Mouse (Mus musculus) CH12.LX (cell line): ENCODE results near the gene E130114P18Rik. TPM values are rescaled to one million over a fixed set of nuclear protein-coding genes. Genes with fewer than 3 reads are reported as not detected.

Experiments used
- DNase-seq: peaks from one replicate; pipeline ENCODE4 v3.0.0-alpha.2; 2013; ENCODE audit errors: extremely low read depth
- H3K27ac ChIP-seq: 2 replicates; pipeline ENCODE4 v1.5.1; 2012; ENCODE audit warnings: low read depth, mild to moderate bottlenecking, control low read depth, moderate library complexity; ENCODE audit not compliant: insufficient read depth
- H3K27me3 ChIP-seq: replicated peaks from 2 replicates; pipeline ENCODE3; 2012; ENCODE audit warnings: inconsistent platforms
- H3K36me3 ChIP-seq, 2 experiments: replicated peaks in 1 of 2; 2 replicates each; pipeline versions ENCODE3 to v1.6.1; 2012; ENCODE audit warnings: inconsistent platforms in 1 of 2, low read length in 1 of 2, mild to moderate bottlenecking in 1 of 2, mixed read lengths in 1 of 2, moderate library complexity in 1 of 2; ENCODE audit not compliant: control insufficient read depth in 1 of 2, insufficient read depth in 1 of 2
- H3K4me1 ChIP-seq, 2 experiments: 2 replicates each; pipeline ENCODE4 v1.6.1; 2012; ENCODE audit warnings: inconsistent platforms in 1 of 2, moderate library complexity in 1 of 2; ENCODE audit not compliant: insufficient read depth in 2 of 2, control insufficient read depth in 1 of 2
- H3K4me2 ChIP-seq: 2 replicates; pipeline ENCODE4 v1.6.1; 2012; ENCODE audit warnings: low read depth, mild to moderate bottlenecking, control low read depth; ENCODE audit not compliant: poor library complexity, insufficient read depth, severe bottlenecking
- H3K4me3 ChIP-seq, 3 experiments: fragments of 150-350 bp in 1 of 3; sonication (generic) in 1 of 3; replicated peaks in 1 of 3; 2 replicates each; pipeline versions ENCODE3 to v1.5.1; 2011 to 2012; ENCODE audit warnings: low read depth in 2 of 3, low read length in 2 of 3, mild to moderate bottlenecking in 2 of 3, moderate library complexity in 2 of 3, control low read depth in 1 of 3, improper control_type of control experiment in 1 of 3, inconsistent platforms in 1 of 3, mixed read lengths in 1 of 3; ENCODE audit not compliant: poor library complexity in 1 of 3
- H3K79me2 ChIP-seq: replicated peaks from 2 replicates; pipeline ENCODE4 v1.6.1; 2012; ENCODE audit warnings: mild to moderate bottlenecking, moderate library complexity; ENCODE audit not compliant: control insufficient read depth, poor library complexity, insufficient read depth, severe bottlenecking; ENCODE audit errors: extremely low read depth
- H3K9ac ChIP-seq: 2 replicates; pipeline ENCODE4 v1.6.1; 2012; ENCODE audit warnings: low read depth, mild to moderate bottlenecking, control low read depth, moderate library complexity; ENCODE audit not compliant: insufficient read depth
- H3K9me3 ChIP-seq: replicated peaks from 2 replicates; pipeline ENCODE3; 2012; ENCODE audit warnings: low read length, inconsistent platforms, mixed read lengths
- BHLHE40 ChIP-seq: IDR thresholded peaks from 2 replicates; pipeline ENCODE4 v1.6.1; 2011; ENCODE audit warnings: mild to moderate bottlenecking, low read depth, low read length, improper control_type of control experiment
- EP300 ChIP-seq: IDR thresholded peaks from 2 replicates; pipeline ENCODE4 v1.6.1; 2011; ENCODE audit warnings: low read length, improper control_type of control experiment
- GABPA ChIP-seq: IDR thresholded peaks from 2 replicates; pipeline ENCODE4 v1.6.1; 2012; ENCODE audit warnings: low read depth, low read length, improper control_type of control experiment, inconsistent platforms; ENCODE audit not compliant: insufficient replicate concordance
- JUN ChIP-seq: IDR thresholded peaks from 2 replicates; pipeline ENCODE4 v1.6.1; 2011; ENCODE audit warnings: low read depth, mild to moderate bottlenecking, low read length, improper control_type of control experiment, moderate library complexity; ENCODE audit not compliant: insufficient read depth
- JUND ChIP-seq: conservative IDR thresholded peaks from 2 replicates; pipeline ENCODE4 v1.6.1; 2011; ENCODE audit warnings: low read depth, low read length, improper control_type of control experiment
- MAX ChIP-seq: IDR thresholded peaks from 2 replicates; pipeline ENCODE4 v1.6.1; 2011; ENCODE audit warnings: low read length, improper control_type of control experiment
- MAZ ChIP-seq: IDR thresholded peaks from 2 replicates; pipeline ENCODE4 v1.6.1; 2012; ENCODE audit warnings: low read depth, mild to moderate bottlenecking, inconsistent platforms, low read length, improper control_type of control experiment, moderate library complexity
- MEF2A ChIP-seq: IDR thresholded peaks from 2 replicates; pipeline ENCODE4 v1.6.1; 2014; ENCODE audit warnings: low read depth, mild to moderate bottlenecking, inconsistent platforms, low read length, improper control_type of control experiment, borderline replicate concordance
- NELFE ChIP-seq: IDR thresholded peaks from 2 replicates; pipeline ENCODE4 v1.6.1; 2011; ENCODE audit warnings: low read depth, low read length, improper control_type of control experiment
- POLR2A ChIP-seq: IDR thresholded peaks from 2 replicates; pipeline ENCODE4 v1.6.1; 2011; ENCODE audit warnings: low read depth, mild to moderate bottlenecking, improper control_type of control experiment, low read length
- SIN3A ChIP-seq: IDR thresholded peaks from 2 replicates; pipeline ENCODE4 v1.6.1; 2012; ENCODE audit warnings: low read length, improper control_type of control experiment, inconsistent platforms
- SMC3 ChIP-seq: IDR thresholded peaks from 2 replicates; pipeline ENCODE4 v1.6.1; 2011; ENCODE audit warnings: low read depth, low read length, improper control_type of control experiment
- TCF12 ChIP-seq: IDR thresholded peaks from 2 replicates; pipeline ENCODE4 v1.6.1; 2014; ENCODE audit warnings: low read depth, mild to moderate bottlenecking, inconsistent platforms, low read length, improper control_type of control experiment
- USF1 ChIP-seq: IDR thresholded peaks from 2 replicates; pipeline ENCODE4 v1.6.1; 2014; ENCODE audit warnings: low read depth, mild to moderate bottlenecking, inconsistent platforms, low read length, improper control_type of control experiment
- ZMIZ1 ChIP-seq: IDR thresholded peaks from 2 replicates; pipeline ENCODE4 v1.6.1; 2012; ENCODE audit warnings: low read depth, mild to moderate bottlenecking, inconsistent platforms, low read length, improper control_type of control experiment
- dilution Hi-C: fragments of 300-500 bp; cut with MboI; formaldehyde crosslinking; loops from 2 replicates; pipeline ENCODE4 v1.14.3; 2020; ENCODE audit warnings: low sequenced_read_pairs; ENCODE audit not compliant: extremely low pct_unique_long_range_greater_than_20kb, extremely low pct_ligation_motif_present
- in situ Hi-C: fragments of 300-500 bp; cut with MboI; formaldehyde crosslinking; loops from 3 replicates; pipeline ENCODE4 v1.14.3; 2019; ENCODE audit warnings: low sequenced_read_pairs, low pct_ligation_motif_present, low pct_unique_long_range_greater_than_20kb, mixed read lengths
- polyA plus RNA-seq: library from polyadenylated mRNA; unstranded; fragments of >175 nt; gene quantifications from 2 replicates; pipeline ENCODE4 v1.2.1, GENCODE M21; 2012; ENCODE audit warnings: low read depth; ENCODE audit not compliant: insufficient read length
- total RNA-seq, 2 experiments: library from RNA; depleted of rRNA; stranded (reverse); fragments of 300-350 nt in 1 of 2; fragments of >200 nt in 1 of 2; gene quantifications; 2 replicates each; pipeline ENCODE4 v1.2.3; 2012 to 2014

Gene E130114P18Rik
- total and polyA plus RNA-seq, 3 experiments, result not detected

DNA sequence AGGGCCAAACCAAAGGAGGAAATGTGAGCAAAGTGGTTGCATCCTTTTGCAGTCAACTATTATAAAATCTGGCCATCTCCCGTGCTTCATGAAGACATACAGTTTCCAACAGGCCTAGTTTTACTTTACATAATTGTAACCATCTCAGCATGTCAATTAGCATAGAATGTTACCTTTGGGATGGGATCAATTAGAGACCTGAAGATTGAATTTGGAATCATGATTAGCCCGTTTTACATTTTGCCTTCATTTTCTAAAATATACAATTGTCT is 129.5 kb downstream of the E130114P18Rik start:
- in situ Hi-C loops (no loop called here), dilution Hi-C loops (no loop called here)
- Histone ChIP-seq H3K9me3 (peaks cover 57% of the 10 kb centered on the region), H3K4me1 (no peaks in the 10 kb centered on the region), H3K27ac (no peak overlapping the region), H3K9ac (no peak overlapping the region), H3K4me3 (no peak overlapping the region), H3K27me3 (no peaks in the 10 kb centered on the region), H3K79me2 (no peaks in the 10 kb centered on the region), H3K4me2 (no peak overlapping the region), H3K36me3 (no peaks in the 10 kb centered on the region)
- DNase-seq, result no peak
- no peak for TF ChIP-seq JUN
- TF ChIP-seq EP300, result no peak
- no peak for TF ChIP-seq NELFE
- TF ChIP-seq POLR2A, result no peak
- TF ChIP-seq TCF12, result no peak
- TF ChIP-seq ZMIZ1, result no peak
- no peak for TF ChIP-seq GABPA
- no peak for TF ChIP-seq MEF2A
- TF ChIP-seq USF1, result no peak
- no peak for TF ChIP-seq MAZ
- no peak for TF ChIP-seq SMC3
- TF ChIP-seq MAX, result no peak

DNA sequence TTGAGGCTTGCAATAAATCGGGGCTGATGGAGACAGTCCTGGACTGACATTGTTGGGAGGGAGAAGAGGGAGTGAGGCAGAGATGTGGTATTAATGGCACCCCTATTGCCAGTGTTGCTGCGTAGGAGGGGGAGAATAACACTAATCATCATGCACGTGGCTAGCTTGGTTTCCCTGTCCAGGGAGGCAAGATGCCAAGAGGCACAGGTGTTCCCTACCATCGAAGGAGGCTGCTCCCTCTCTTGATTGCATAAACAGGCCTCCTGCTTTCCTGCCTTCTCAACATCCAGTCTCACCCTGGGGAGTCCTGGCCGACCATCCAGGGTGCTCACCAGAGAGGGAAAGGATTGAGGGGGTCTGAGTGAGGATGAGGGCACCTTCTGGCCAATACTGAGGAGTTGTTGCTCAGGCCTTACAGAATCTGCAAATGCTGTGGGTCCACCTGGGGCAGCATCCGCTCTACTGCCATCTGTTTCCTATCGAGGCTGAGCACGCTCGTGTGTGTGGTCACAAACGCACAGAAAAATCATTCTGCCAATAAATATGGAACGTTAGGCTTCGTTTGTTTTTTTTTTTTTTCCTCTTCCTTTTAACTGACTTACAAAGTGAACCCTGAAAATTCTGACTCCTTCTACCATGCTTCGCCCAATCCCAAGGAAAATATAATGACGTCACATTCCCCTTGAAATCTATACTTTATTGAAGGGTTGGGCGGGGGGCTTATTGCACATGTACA is 130.0 kb downstream of the E130114P18Rik start:
- dilution Hi-C loops, result no loop called here
- H3K4me1 ChIP-seq, result no peaks in the 10 kb centered on the region

DNA sequence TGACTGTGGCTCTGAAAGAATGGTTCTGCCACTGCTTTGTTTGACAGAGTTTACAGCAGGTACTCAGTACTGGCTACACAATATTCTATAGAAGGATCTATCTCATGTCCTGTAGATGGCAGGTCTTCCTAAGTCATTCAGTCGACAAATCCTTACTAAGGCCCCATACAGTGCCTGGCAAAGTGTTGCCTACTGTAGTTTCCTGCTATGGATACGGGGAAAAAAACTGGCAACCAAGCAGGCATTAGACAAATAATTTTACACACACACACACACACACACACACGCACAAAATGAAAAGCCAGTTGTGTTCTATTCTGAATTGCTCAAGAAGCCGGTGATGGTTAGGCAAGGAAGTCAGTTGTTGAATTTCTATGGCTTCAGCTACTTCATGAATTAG is 130.6 kb downstream of the E130114P18Rik start:
- H3K27ac ChIP-seq, result no peak overlapping the region
- dilution Hi-C loops (no loop called here), in situ Hi-C loops (no loop called here)
- no peak for DNase-seq
- no peaks in the 10 kb centered on the region for H3K27me3 ChIP-seq
- no peaks in the 10 kb centered on the region for H3K36me3 ChIP-seq
- no peak overlapping the region for H3K4me3 ChIP-seq
- TF ChIP-seq SIN3A (no peak), BHLHE40 (no peak)
- H3K4me1 ChIP-seq, result no peaks in the 10 kb centered on the region
- no peaks in the 10 kb centered on the region for H3K79me2 ChIP-seq
- H3K9me3 ChIP-seq, result peaks cover 57% of the 10 kb centered on the region
- no peak overlapping the region for H3K9ac ChIP-seq
- H3K4me2 ChIP-seq, result no peak overlapping the region

More for the DNA sequence above, 130.0 kb downstream of the E130114P18Rik start:
- no peak for DNase-seq
- Histone ChIP-seq H3K9me3 (peaks cover 58% of the 10 kb centered on the region), H3K4me3 (peak overlapping the region in 1 of 3 experiments; percentile 3)
- TF ChIP-seq JUND, result no peak
- TF ChIP-seq, all 38 proteins: peak for 0
- Histone ChIP-seq H3K9ac (no peak overlapping the region), H3K27ac (no peak overlapping the region), H3K27me3 (no peaks in the 10 kb centered on the region), H3K36me3 (no peaks in the 10 kb centered on the region), H3K79me2 (no peaks in the 10 kb centered on the region), H3K4me2 (no peak overlapping the region)
- in situ Hi-C loops, result no loop called here
